Mouse (Mus musculus) inflammation-experienced regulatory T-cells, adult 6 months (primary cell): ENCODE data around the gene Gm6408. TPM values are rescaled to one million over a fixed set of nuclear protein-coding genes. Genes with fewer than 3 reads are reported as not detected.

Source experiments
- polyA plus RNA-seq, 3 experiments: library from polyadenylated mRNA; unstranded; fragments of 100-300 nt; shearing (Covaris generic); gene quantifications; one replicate each; pipeline ENCODE4 v1.2.1; 2017

Gm6408 gene
- polyA plus RNA-seq, 3 experiments from 2014 or later = not detected

Other genes with a start within 250 kb of the Gm6408 start
- not detected for gene Wasf3, start 97.0 kb upstream of the Gm6408 start, polyA plus RNA-seq
- gene Gm6370, start 9.4 kb downstream of the Gm6408 start, polyA plus RNA-seq = not detected
- not detected for gene 4930449I24Rik, start 20.4 kb downstream of the Gm6408 start, polyA plus RNA-seq
- not detected for gene Gm3402, start 32.2 kb downstream of the Gm6408 start, polyA plus RNA-seq
- gene Gm3404, start 43.8 kb downstream of the Gm6408 start, polyA plus RNA-seq = not detected
- gene Gm3409, start 55.7 kb downstream of the Gm6408 start, polyA plus RNA-seq = not detected
- gene Gm3415, start 74.2 kb downstream of the Gm6408 start, polyA plus RNA-seq = not detected
- not detected for gene Gpr12, start 103.3 kb downstream of the Gm6408 start, polyA plus RNA-seq